Mouse (Mus musculus): Measurements from ENCODE around the gene Thsd7b. TPM values are rescaled to one million over a fixed set of nuclear protein-coding genes. Genes with fewer than 3 reads are reported as not detected.

Thsd7b gene
- polyA plus RNA-seq (2014; fragmentation: Illumina TruSeq; extraction: RNeasy Lipid Tissue Mini Kit (QIAGEN cat#74804); ENCODE audit: low read depth, low replicate concordance) = 0.41 TPM

DNA sequence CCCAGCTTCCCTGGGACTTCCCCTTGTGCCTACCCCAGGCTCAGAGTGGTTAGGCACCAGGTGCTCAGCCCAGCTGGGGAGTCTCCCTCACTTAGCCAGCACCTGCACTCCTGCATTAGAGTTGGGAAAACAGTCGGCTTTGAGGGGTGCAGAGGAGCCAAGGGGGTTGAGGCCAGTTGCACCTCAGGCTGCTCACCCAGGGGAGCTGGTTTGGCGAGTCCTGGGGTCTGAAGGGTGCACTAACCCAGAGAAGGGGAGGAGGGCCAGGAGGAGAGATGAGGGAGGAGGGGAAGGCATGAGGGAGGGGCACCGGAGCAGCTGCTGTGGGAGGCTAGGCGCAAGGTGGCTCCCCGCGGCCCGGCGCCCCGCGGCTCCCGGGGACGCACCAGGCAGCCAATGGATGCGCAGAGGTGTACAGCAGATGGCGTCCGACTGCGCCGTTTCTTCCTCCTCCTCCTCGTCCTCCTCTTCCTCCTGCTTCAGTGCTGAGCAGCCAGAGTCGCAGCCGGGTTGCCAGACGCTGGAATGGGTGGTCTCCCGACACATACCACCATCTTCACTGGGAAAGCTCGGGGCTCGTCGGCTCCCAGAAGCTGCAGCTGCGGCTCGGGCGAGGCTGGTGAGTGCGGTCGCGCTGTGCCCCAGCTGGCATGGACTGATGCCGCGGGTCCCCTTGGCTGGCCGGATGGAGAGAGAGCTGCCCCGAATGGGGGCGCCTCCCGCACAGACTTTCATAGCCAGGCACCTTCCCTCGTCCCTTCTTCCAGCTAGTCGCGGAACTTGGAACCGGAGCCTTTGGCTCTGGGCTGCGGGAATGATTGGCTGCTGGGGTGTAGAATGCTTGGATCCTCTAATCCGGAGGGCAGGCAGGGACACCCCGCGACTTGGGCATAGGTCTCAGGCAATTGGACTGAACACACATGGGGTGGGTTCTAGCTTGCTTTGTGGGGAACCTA is at the start of gene Thsd7b:
Thsd7b (plus strand) TSS at position 321 of the 956 bp plus-strand sequence.

Measured in sigmoid colon, adult 10 weeks (tissue).